Mouse (Mus musculus): ENCODE measurements around the gene Tle3.
A peak's percentile ranks its signal among the peaks of the same experiment; 100 is the strongest.

Gene Tle3

DNA sequence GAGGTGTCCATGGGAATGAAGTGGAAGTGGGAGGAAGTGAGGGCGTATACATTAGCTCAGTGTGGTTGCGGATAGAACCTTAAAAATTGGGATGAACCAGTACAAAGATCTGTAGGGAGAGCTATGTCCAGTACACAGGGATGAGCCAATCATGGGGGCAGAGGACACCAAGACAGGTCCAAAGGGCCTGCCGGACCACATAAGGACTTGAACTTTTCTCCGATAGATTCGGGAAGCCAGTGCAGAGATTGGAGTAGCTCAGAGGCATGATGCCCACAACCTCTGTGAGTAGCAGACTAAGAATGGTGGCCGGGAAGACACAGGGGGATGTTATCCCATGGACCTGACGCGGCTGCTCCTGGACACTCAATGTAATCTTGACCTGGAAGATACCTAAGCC is 12.0 kb upstream of the Tle3 start:
- DNase-seq, result peak; percentile 82

DNA sequence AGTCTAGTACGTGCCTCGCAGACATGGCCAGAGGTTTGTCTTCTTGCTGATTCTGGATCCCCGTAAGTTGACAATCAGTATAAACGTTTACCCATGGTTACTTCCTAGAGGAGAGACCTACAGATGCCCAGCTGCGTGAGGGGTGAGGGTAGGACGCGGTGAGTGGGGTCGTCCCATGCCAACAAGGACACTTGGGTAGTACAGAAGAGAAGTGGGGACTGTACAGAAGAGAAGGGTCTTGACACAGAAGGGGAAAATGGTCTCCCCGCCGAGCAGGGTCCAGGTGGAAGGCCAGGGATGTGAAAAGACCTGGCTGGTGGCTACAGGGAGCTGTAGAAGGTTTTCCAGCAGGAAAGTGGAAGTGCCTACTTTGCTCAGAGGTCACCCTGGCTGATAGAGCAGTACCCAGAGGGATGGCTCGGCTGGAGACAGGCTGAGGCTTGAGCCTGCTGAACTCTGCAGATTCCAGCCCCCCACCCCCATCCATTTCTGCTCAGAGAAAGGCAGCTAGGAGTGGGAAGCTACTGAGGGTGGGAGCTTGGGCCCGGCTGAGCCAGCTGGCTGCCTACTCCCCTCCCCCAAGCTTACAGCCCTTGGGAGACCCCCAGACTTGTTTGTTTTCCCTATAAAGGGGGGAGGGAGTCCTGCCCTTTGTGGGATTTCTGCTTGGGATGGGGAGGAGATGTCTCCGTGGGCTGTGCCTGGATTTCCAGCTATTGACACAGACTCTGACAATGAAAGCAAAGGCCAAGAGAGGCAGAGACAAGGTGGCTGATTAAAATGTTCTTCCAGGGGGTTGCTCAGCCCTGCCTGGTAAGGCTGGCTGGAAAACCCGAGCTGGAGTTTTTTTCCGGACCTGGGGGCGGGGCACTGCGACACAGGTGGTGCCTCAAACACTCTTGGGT is 11.2 kb upstream of the Tle3 start:
- peak; percentile 93 for DNase-seq

DNA sequence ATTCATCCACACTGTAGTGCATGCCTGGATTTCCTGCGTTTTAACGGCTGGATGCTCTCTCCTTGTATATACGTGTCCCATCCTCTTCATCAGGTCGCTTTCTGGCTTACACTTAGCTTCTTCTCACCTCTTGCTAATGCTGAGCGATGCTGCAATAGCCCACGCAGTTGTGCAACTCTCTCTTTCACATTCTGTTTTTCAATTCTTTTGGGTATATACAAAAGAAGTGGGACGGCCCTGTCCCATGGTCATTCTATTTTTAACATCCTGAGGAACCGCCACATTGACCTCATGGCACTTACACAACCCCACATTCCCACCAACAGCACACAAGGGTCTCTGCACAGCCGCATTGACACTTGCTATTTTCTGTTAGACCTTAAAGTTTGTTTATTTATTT is 9.0 kb upstream of the Tle3 start:
- DNase-seq, result no peak

GRCm38 (mm10) chr9:61366108-61366507 is 6.1 kb upstream of the Tle3 start:
- DNase-seq, result no peak

GRCm38 (mm10) chr9:61367156-61367555 is 5.0 kb upstream of the Tle3 start:
- DNase-seq, result no peak

DNA sequence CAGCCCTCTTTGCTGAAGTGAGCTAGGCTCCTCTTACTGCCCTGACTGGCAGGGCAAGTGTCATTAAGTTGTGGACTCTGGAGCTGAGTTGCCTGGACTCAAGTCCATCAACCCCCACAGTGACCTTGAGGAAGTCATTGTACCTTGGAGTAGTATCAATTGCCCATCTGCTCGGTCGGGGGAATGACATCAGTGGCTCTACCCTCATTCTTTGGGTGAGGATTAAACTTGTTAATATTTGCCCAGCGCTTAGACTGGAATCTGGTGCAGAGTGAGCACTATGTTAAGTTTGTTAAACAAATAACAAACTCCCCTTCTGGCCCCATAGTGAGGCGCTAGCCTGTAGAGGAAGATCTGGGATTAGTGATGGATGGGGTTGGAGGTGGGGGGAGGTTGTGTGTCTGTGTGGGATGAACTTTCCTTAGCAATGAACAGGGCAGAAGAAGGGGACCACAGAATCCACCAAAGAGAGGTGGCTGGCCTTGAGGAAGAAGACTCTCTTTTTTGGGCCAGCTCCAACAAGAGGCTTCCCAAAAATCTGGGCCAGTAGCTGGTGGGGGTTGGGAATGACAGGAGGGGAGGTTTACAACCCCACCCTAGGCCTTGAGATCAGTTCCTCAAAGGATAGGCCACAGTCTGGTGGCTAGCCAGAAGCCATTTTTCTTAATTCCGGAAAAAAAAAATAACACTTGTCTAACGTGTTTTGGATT is 4.2 kb upstream of the Tle3 start:
- no peak for DNase-seq

- DNase-seq, result peak; percentile 97
These were observed 3.5 kb upstream of the Tle3 start for GRCm38 (mm10) chr9:61368567-61369240.

DNA sequence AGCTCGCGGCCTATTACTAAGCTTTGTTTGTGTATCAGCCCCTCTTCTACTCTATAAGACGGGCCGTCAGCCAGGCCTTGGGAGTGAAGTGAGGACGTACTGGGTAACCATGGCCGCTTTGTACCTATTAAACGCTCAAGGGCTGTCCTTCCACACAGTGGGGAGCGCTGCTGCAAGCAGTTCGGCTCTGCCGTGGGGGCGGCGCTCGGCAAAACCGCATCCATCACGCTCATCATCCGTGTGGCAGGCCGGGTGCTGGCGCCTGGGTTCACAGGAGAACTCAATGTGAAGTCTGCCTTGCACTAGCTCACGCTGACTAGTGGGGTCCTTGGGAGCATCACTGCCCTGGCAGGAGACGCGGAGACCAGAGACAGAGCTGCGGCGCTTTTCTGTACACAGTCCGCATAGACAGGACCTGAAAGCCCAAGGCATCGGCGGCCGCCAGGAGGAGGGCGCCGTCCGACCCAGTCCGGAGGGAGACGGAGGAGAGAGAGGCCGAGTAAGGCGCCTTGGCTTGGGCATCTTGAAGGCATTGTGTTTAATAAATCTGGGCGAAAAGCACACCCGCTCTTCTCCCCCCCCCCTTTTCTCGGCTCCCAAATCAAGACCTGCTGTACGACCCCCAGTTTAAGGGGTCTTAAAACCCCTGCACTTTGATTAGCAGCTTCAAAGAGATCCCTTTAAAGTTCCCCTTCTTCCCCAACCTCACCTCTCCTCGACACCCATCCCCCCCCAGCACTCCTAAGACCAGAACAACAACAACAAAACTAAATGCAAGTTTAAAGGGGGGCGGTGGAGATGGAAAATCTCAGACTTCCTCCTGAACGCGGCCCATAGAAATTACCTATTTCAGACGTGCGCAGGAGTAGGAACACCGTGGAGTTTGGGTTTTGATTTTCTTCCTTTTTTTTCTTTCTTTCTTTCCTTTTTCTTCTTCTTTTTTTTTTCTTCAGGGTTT is 2.6 kb upstream of the Tle3 start:
- DNase-seq, result peak; percentile 96

GRCm38 (mm10) chr9:61370454-61370888 is 1.7 kb upstream of the Tle3 start:
- DNase-seq, result peak; percentile 100

GRCm38 (mm10) chr9:61370889-61371754 is 1.0 kb upstream of the Tle3 start:
- peak; percentile 98 for DNase-seq

DNA sequence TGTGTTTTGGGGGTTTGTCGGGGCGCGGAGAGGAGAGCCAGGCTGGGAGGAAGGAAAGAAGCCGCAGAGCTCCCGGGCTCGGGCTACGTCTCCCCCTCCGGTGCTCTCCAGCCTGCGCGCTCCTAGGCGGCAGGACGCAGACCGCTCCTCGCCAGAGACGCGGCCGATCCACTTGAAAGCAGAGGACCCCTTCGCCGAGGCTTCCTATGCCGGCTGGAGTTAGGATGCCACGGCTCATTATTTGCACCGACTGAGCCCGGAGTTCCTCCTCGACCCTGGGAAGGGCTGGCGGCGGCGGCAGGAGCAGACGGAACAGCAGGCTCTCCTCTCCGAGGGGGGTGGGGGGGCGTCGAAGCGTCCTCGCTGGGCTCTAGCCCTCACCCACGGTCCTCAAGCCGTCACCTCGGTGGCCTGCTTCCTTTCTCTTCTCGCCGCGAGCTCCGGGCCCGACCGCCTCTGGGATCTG is 377 bp downstream of the Tle3 start:
- DNase-seq, result no peak

GRCm38 (mm10) chr9:61372976-61373633 is 939 bp downstream of the Tle3 start:
- DNase-seq, result peak; percentile 97

DNA sequence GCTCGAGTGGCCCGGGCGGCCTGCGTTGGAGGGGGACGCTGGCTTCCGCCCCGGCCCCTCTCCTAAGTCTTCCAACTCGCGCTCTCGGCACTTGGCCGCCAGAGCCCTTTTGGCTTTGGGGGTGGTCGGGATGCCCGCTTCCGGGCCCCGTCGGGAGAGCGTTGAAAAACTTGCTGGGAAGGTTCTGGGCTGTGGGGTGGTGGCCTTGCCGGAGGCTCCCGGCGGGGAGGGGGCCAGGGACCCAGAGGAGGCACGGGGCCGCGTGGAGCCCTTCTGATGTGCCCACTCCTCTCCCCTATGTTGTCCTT is 1.4 kb downstream of the Tle3 start:
- DNase-seq, result peak; percentile 97

DNA sequence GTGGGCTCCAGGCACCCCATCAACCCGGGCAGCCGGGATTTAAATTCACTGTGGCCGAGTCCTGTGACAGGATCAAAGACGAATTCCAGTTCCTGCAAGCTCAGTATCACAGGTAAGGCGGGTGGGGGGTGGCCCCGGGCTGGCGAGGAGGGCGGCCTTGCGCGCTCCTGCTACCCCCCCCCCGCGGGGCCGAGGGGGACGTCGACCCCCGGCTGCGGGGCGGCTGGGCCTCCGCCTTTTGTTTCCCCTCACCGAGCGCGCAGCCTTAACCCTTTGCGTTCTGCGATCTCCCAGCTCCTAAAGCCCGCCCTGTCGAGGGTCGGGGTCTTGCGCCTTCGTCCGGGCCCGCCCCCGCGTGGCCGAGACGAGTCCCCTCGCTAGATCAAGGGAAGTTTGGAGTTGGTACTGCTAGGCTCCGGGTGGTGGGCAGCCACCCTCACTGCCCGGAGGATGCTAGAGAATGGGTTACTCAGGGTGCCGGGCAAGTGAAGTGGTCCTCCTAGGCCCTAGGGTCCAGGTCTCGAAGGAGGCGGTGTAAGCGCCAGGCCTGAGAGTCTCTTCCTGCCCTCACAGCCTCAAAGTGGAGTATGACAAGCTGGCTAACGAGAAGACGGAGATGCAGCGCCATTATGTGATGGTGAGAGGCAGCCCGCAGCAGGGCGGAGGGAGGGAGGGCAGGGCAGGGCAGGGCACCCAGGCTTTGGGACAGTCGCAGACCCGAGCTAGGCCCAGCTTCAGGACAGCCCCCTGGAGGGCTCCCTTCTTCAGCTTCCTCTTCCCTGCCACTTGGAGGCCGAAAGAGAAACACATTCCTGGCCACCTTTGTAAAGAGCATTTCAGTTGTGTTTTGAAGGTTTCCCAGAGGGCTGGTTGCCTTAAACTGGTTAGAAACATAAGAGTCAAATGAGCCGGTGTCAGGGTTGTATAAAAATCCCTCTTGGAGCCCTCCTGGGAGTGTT is 2.1 kb downstream of the Tle3 start:
- DNase-seq, result peak; percentile 96

DNA sequence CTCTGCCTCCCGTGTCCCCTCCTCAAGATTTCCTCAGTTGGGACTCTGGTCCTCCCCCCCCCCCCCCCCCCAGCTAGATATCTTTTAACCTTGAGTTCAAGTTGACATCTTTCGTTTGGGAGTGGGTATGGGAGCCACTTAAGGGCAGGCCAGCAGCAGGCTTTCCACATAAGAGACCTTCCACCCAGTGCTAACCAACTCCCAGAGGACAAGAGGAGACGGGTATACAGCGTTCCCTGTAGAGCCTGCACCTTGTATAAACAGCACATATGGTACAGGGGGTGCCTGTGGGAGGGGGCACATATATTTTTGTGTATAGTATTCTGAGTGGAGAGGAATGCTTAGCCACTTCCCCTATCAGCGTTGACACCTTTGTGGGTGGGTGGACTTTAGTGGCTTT is 2.8 kb downstream of the Tle3 start:
- DNase-seq, result no peak

DNA sequence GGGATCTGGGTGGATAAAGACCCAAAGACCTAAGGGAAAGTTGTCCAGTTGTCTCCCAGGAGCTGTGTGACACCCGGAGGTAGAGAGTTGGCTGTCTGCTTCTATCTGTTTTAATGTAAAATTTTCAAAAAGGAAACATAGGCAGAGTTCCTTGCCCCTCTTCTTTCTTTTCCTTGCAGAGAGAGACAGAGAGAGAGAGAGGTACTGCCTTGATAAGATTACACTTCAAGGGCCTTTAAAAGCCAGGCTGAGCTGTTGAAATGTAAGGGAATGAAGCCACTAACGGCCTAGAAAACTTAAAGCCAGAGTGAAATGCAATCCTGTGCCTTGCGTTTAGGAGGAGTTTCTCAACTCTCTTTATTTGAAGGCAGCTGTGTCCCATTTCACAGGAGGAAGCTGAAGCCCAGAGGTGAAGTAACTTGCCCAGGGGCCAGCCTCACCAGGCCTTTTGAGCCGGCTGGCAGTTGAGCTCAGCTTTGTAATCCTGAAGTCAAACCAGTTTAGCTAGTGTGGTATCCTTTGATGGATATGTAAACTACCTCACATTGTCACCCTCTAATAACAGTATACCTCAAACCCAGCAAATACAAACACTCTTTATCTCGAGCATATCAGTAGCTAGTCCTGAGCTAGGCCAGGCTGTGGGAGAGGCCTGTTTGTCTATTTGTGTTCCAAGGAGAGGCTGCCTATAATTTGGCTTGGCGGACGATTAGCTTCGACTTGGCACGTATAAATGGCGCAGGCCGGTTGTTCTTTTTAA is 3.8 kb downstream of the Tle3 start:
- no peak for DNase-seq

DNA sequence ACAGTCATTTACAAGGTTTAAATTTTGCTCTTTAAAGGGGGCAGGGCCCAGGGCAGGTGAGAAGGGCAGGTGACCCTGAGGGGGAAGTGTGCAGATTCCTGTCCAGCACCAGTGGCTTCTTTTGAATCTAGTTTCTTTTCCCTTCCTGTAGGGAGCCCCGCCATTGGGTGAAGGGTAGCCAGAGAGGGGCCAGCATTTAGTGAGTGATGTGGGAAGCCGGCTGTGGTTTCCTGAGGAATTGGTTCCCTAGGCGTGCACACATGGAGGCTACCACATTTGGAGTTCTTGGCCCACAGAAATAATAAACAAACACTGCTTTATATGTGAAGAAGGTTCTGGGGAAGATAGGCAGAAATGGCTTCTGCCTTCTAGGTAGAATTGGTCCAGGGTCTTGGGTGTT is 4.5 kb downstream of the Tle3 start:
- DNase-seq, result peak; percentile 84

DNA sequence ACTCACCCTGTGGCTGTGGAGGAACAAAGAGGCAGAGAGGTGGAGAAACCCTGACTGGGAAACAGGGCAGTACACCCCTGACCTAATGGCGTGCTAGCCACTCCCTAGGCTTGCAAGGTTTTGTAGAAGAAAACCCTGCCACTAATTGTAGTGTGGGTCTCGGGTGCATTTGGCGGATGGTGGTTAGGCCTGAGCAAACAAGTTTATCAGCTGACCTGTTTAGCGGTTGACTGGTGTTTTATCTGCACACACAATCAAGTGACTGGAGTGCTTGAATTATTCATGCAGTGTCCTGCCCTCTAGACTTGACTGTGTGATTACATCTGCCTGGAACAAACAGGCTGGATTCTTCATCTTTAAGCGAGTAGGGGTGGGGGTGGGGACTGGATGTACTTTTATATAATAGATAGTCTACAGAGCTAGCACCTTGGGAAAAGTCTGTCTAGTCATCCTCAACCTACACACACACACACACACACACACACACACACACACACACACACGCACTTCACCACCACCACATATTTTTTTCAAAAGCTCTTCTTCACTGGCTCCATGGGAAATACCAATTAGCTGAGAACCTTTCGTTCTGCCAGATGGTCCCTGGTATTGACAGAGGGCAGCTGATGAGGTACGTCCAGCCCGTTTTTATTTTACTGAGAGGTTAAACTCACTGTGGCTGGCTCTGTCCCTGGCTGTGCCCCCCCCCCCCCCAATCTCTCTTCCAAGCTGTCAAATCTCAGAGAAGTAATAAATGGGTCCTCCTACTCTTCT is 5.7 kb downstream of the Tle3 start:
- peak; percentile 92 for DNase-seq
